Mouse (Mus musculus): ENCODE results near the gene Slc26a3.
A peak's percentile ranks its signal among the peaks of the same experiment; 100 is the strongest.
"Not testable (repeated sequence)": the region's sequence is repeated elsewhere in the genome, so short reads cannot be mapped to it uniquely, and the experiment has no call there.

Gene Slc26a3

GRCm38 (mm10) chr12:31437791-31438190 is 47.1 kb downstream of the Slc26a3 start:
- DNase-seq = no peak

- no peak for DNase-seq
Measured at GRCm38 (mm10) chr12:31439612-31440011, 48.9 kb downstream of the Slc26a3 start.

- peak; percentile 33 for DNase-seq
Measured at GRCm38 (mm10) chr12:31444131-31444546, 53.5 kb downstream of the Slc26a3 start.

GRCm38 (mm10) chr12:31444827-31445226 is 54.2 kb downstream of the Slc26a3 start:
- DNase-seq = peak; percentile 56

- DNase-seq = no peak
Measured at GRCm38 (mm10) chr12:31449341-31449740, 58.7 kb downstream of the Slc26a3 start.

- DNase-seq = no peak
Measured at GRCm38 (mm10) chr12:31456271-31456670, 65.6 kb downstream of the Slc26a3 start.

GRCm38 (mm10) chr12:31458474-31458873 is 67.8 kb downstream of the Slc26a3 start:
- DNase-seq = peak; percentile 14

- DNase-seq = peak; percentile 14
Measured at GRCm38 (mm10) chr12:31460270-31460669, 69.6 kb downstream of the Slc26a3 start.

- DNase-seq = no peak
Measured at GRCm38 (mm10) chr12:31461371-31461770, 70.7 kb downstream of the Slc26a3 start.

- DNase-seq = no peak
Measured at GRCm38 (mm10) chr12:31462615-31463014, 71.9 kb downstream of the Slc26a3 start.

GRCm38 (mm10) chr12:31478182-31478581 is 87.5 kb downstream of the Slc26a3 start:
- DNase-seq = not testable (repeated sequence)

- DNase-seq = peak; percentile 43
Measured at GRCm38 (mm10) chr12:31486431-31486830, 95.8 kb downstream of the Slc26a3 start.

GRCm38 (mm10) chr12:31498936-31499313 is 108.3 kb downstream of the Slc26a3 start:
- DNase-seq = no peak

GRCm38 (mm10) chr12:31499314-31500131 is 108.9 kb downstream of the Slc26a3 start, which contains the start of gene Cbll1:
Gene Cbll1, minus strand, starts transcription at chr12:31499616.
- peak; percentile 96 for DNase-seq

GRCm38 (mm10) chr12:31500196-31500595 is 109.5 kb downstream of the Slc26a3 start:
- DNase-seq = no peak

- DNase-seq = no peak
Measured at GRCm38 (mm10) chr12:31501266-31501665, 110.6 kb downstream of the Slc26a3 start.

GRCm38 (mm10) chr12:31503211-31503610 is 112.5 kb downstream of the Slc26a3 start:
- DNase-seq = no peak

- DNase-seq = peak; percentile 43
Measured at GRCm38 (mm10) chr12:31507718-31508364, 117.2 kb downstream of the Slc26a3 start.

GRCm38 (mm10) chr12:31508496-31508895 is 117.8 kb downstream of the Slc26a3 start:
- DNase-seq = no peak

GRCm38 (mm10) chr12:31511218-31511617 is 120.5 kb downstream of the Slc26a3 start:
- no peak for DNase-seq

- no peak for DNase-seq
Measured at GRCm38 (mm10) chr12:31512634-31513411, 122.2 kb downstream of the Slc26a3 start.

- DNase-seq = no peak
Measured at GRCm38 (mm10) chr12:31513724-31514503, 123.2 kb downstream of the Slc26a3 start.
